Mouse (Mus musculus): Measurements from ENCODE around the gene Gins2.

The Gins2 gene

GRCm38 (mm10) chr8:120529226-120529625, 59.9 kb downstream of the Gins2 start:
- DNase-seq (ENCODE audit: low spot score) = no peak

All from MN1 (cell line).